Mouse (Mus musculus): Measurements from ENCODE around the gene Emcn.

DNA sequence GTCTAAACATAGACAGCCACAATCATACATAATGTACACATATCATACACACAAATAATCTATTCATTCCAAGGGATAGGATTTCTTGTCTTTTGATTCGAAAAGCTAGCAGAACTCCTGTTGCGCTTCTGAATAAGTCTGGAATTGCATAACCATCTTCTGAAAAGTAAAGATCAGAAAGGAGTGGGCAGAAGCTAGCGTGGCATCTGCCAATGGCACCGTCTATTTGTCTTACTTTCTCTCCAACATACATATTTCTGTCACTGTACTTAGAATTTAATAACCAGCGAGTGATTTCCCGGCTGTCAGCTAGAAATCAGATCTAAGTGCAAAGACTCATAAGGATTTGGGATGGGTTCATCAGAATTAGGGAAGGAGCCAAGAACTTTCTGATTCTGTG is 88.6 kb downstream of the Emcn start:
- TF ChIP-seq CHD2 (IDR thresholded peaks at IDR 0.05; ENCODE audit: low read length) (no peak), BHLHE40 (IDR thresholded peaks at IDR 0.05; ENCODE audit: borderline replicate concordance, low read depth, low read length) (no peak)

Measured in MEL (cell line).